Mouse (Mus musculus) E14TG2a.4 (cell line): ENCODE results near the gene Dkk3.

Experiments
- CTCF ChIP-seq: conservative IDR thresholded peaks from 2 replicates; pipeline ENCODE4 v1.5.1; 2014; ENCODE audit warnings: low read length
- NANOG ChIP-seq: IDR thresholded peaks from 2 replicates; pipeline ENCODE4 v1.6.1; 2014; ENCODE audit warnings: borderline replicate concordance, low read length, mixed read lengths
- POU5F1 ChIP-seq: IDR thresholded peaks from 2 replicates; pipeline ENCODE4 v1.6.1; 2014; ENCODE audit warnings: low read length, borderline replicate concordance

GRCm38 (mm10) chr7:112180235-112180705 lies 21.4 kb upstream of the Dkk3 start:
- TF ChIP-seq CTCF (peak; percentile 92), NANOG (no peak), POU5F1 (no peak)
